Mouse (Mus musculus) left cerebral cortex, postnatal 25 days (tissue): ENCODE data around the gene 1700067P10Rik. TPM values are rescaled to one million over a fixed set of nuclear protein-coding genes. Genes with fewer than 3 reads are reported as not detected.

Experiments used
- DNase-seq, 2 experiments: peaks; one replicate each; pipeline ENCODE4 v3.0.0; 2022; ENCODE audit warnings: low spot score in 2 of 2, mixed read lengths in 1 of 2
- intact Hi-C: fragments of 180-260 bp; cut with DNase I; formaldehyde crosslinking; loops from one replicate; pipeline ENCODE4 v1.15.1; 2025
- total RNA-seq, 2 experiments: library from RNA; stranded (reverse); gene quantifications; 2 replicates each; pipeline ENCODE4 v1.2.3; 2021

Gene 1700067P10Rik
- total RNA-seq, 2 experiments from 2014 or later, result not detected

- DNase-seq, result no peak
- intact Hi-C loops, result no loop called here
Observed at GRCm38 (mm10) chr17:48094820-48095680, 5.9 kb downstream of the 1700067P10Rik start.

GRCm38 (mm10) chr17:48095718-48096121 lies 6.6 kb downstream of the 1700067P10Rik start:
- intact Hi-C loops, result no loop called here
- no peak for DNase-seq

- intact Hi-C loops, result no loop called here
- no peak for DNase-seq
Observed at GRCm38 (mm10) chr17:48096321-48096720, 7.2 kb downstream of the 1700067P10Rik start.

- intact Hi-C loops, result no loop called here
- peak in 1 of 2 experiments; percentile 39 for DNase-seq
Observed at GRCm38 (mm10) chr17:48097011-48097742, 8.1 kb downstream of the 1700067P10Rik start.

DNA sequence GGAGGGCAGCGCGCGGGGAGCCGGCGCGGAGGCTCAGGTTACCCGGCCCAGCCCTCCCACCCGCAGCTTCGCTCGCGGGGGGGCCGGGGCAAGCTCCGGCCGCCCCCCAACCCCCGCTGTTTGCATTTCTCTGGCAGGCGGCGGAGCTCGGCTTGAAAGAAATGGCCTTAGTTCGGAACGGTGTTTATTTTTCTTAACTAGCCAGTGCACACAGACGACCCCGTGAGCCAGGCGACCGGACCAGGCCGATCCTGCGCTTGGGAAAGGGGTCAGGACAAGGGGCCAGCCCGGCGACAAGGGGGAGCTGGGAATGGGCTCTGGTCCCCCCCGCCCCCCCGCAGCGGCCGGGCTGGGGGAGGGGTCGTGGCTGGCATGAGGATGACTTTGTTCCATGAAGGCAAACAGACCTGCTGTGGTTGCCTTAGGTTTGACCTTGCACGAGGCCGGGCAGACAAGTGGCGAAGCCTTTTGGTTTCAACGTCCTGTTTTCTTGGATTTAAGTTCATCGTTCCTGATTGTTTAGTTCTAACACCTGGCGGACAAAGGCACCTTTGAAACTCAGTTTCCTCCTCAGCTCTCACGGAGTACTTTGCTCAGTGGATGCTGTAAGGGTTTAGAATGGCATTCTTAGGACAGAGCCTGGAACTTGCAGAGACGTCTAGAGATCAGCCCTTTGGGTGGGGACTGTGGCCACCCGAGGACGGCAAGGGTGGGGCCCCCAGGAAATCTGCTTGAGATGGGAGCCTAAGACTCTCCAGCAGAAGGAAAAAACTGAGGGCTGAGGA lies 8.8 kb downstream of the 1700067P10Rik start:
- intact Hi-C loops, result no loop called here
- no peak for DNase-seq

- intact Hi-C loops, result no loop called here
- DNase-seq, result no peak
Observed at GRCm38 (mm10) chr17:48098528-48098890, 9.4 kb downstream of the 1700067P10Rik start.

DNA sequence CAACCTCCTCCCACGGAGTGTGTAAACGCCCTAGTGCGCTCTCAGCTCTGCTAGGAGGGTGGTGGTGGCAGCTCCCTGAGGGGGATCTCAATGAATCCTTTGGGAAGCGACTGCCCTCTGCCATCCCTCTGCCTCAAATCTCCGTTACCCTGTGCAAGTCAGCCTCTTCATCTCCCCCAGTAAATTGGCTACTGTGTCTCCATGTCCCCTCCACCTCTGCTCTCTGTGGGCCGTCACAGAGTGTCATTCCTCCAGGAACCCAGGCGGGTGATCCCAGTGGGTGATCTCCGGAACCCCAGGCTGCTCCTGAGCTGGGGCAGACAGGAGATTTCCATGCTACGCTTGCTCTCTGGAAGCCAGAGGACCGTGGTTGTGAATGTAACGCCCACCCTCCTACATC lies 10.2 kb downstream of the 1700067P10Rik start:
- DNase-seq, result no peak
- intact Hi-C loops, result no loop called here

DNA sequence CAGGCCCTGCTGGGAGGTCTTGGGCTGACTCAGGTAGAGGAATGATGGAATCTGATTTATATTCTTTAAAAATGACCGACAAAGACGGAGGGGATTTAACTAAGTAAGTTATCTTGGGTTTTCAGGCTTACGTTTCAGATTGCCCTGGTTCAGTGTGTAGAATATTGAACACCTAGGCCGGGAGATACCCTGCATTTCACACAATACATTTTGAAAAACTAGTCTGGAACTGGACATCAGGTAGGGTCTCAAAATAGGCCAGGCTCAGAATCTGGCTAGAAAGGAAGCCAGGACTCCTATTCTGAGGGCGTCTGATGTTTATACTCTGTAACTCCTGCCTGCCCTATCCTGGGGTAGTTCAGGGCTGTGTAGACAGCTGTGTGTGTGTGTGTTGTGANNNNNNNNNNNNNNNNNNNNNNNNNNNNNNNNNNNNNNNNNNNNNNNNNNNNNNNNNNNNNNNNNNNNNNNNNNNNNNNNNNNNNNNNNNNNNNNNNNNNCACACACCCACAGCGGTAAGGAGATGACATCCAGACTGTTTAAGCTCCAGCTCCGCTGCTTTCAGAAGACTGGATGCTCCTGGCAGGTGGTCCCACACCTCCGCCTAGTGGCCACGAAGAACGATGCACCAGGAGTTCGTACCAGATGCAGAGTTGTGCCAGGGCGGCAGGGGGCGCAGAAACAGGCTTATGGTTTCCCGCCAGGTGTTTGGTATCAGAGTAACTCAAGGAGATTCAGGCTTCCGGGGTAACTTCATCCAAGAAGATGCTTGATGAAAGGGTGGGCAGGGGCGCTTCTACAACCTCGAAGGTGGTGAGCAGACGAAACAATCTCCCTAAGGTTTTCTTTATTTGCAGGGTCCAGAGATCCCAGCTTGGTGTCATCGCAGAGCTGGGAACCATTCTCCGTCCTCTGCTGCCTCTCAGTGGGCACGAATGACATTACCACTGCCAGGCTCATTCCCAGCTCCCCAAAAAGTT lies 11.6 kb downstream of the 1700067P10Rik start:
- peak; percentile 92 to 94 for DNase-seq
- intact Hi-C loops, result loop anchor here (1.0 to 5.0 kb wide), 4 partner anchors 228 to 408 kb away; partner anchors contain the start of genes Gm21981 and Prickle4

DNA sequence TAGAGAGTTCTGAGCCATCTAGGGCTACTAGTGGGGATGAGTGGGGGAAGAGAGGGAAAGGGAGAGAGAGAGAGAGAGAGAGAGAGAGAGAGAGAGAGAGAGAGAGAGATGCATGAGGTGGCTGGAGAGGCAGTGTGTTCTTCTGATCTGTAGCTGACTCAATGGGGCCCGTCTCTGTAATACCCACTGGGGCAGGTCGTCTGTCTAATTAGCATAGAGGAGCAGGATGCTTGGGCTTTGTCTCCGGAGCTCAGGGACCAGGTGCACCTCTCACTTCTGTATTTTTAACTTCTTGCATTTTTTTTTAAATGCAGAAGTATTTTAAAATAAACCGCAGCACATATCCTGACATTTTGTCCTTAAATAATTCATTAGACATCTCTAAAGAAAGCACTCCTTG lies 18.2 kb downstream of the 1700067P10Rik start:
- DNase-seq, result no peak
- intact Hi-C loops, result no loop called here

DNA sequence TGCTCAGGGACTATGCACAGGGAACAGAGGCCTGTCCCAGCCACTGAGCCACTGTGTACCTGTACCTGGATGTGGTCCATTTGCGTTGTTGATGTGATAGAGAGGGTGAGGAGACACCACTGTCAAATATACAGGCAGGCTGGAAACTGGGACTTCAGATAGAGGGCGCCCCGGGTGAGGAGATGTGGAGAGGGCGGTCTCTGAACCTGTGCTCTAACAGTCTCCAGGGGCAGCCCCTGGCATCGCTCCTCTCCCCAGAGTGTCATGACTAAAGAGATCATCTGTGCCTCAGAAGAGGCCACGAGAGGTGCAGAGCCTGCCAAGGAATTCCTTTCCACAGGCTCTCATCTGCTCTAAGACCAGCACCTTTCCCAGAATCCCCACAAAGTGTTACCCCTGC lies 18.7 kb downstream of the 1700067P10Rik start:
- no peak for DNase-seq
- intact Hi-C loops, result no loop called here

- intact Hi-C loops, result no loop called here
- DNase-seq, result no peak
Observed at GRCm38 (mm10) chr17:48108520-48108919, 19.4 kb downstream of the 1700067P10Rik start.

DNA sequence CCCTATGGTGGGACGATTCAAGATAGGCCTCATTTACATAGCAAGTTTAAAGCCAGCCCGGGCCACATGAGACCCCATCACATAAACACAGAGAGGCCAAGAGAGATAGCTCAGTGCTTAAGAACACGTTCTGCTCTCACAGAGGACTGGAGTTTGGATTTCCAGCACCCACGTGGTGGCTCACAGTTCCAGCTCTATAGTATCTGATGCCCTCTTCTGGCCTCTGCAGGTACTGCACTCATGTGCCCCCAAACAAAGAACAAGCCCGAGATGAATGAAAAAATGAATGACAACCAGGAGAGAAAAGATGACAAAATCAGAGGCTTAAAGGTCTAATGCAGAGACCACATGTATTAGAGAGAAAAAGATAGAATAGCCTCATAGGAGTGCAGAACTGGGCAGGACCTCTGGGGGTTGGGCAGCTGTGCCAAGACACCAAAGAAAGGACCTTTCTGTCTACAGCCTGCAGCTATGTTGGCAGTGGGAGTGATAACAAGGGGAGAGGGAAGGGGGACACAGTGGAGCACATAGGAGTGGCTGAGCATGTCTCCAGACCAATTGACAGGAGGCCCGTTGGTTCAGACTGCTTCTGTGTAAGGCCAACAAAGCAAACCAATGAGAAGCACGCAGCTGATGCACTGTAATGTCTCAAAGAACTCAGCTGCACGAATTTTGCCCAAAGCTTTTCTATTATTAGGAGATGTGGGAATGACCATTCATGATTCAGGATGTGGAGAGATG lies 21.6 kb downstream of the 1700067P10Rik start:
- no peak for DNase-seq
- intact Hi-C loops, result no loop called here

DNA sequence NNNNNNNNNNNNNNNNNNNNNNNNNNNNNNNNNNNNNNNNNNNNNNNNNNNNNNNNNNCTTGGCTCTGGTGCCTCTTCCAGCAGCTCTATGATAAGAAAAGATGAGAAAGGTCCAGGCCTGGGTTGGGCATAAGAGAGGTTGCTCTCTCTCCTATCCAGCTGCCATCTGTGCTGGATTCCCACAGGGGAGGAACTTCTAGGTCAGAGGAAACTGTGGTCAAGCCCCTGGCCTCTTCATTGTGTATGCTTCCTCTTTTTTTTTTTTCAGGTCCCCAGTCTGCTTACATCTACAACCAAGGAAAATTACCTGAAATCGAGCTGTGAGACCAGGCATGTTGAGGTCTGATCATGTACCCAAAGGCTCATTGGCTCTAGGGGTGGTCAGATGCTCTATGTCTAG lies 29.5 kb downstream of the 1700067P10Rik start:
- no peak for DNase-seq
- intact Hi-C loops, result no loop called here

DNA sequence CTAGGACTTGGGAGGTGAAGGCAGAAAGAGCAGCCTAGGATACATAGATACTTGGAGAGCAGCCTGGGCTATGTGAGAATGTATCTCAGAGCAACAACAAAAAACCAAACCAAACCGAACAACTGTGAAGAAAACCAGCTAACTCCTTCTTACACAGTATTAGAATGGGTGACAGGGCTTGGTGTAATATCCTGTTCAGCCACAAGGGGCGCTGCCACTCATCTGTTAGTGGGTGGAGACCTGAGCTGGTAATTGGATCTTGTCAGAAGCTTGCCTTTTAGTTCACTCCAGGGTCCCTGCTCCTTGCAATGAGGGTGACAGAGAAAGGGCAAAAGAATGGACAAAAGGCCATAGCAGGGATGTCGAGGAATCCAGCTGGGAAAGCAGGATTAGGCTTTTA lies 30.5 kb downstream of the 1700067P10Rik start:
- intact Hi-C loops, result no loop called here
- DNase-seq, result peak; percentile 55 to 70

- intact Hi-C loops, result no loop called here
- DNase-seq, result no peak
Observed at GRCm38 (mm10) chr17:48120456-48120855, 31.3 kb downstream of the 1700067P10Rik start.

DNA sequence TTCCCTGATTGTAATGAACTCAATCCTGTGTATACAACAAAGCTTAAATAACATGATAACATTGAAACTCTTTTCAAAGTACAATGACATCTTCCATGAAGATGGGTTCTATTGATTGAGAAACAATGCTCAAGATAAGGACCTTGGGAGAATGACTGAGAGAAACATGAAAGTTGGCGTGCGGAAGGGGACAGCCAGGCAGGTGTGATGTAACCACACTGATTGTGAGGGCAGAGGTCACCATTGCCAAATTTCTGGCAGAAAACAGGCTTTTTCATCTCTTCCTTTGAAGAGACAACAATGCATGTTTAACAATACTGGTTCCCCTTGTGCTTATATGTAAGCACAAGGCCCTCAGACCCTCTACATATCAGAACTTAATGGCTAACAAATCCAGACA lies 43.7 kb downstream of the 1700067P10Rik start:
- intact Hi-C loops, result no loop called here
- DNase-seq, result no peak
